Mouse (Mus musculus): ENCODE measurements around the gene F2r.

DNA sequence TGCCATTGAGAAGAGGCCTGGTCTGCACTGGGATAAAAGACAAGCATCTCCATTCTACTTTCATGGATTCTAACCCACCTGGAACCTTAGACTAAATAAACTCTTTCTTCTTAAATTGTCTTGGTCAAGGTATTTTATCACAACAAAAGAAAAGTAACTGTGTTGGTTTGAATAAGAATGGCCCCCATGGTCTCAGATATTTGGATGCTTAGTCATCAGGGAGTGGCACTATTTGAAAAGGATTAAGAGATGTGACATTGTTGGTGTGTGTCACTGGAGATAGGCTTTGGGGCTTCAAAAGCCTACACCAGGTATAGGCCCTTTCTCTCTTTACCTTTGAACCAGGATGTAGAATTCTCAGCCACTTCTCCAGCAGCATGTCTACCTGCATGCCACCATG lies 49.0 kb downstream of the F2r start:
- TF ChIP-seq POLR2AphosphoS5 (IDR thresholded peaks at IDR 0.05; ENCODE audit: insufficient replicate concordance, low read depth, low read length) = no peak
- TF ChIP-seq GATA1 (IDR thresholded peaks at IDR 0.05; ENCODE audit: borderline replicate concordance, low read length) = no peak
- no peak for TF ChIP-seq GATA2 (IDR thresholded peaks at IDR 0.05; ENCODE audit: borderline replicate concordance, low read depth, low read length)
- no peak for TF ChIP-seq CTCF (IDR thresholded peaks at IDR 0.05; ENCODE audit: low read depth, low read length)
